Mouse (Mus musculus): ENCODE data around the gene Clic3. TPM values are rescaled to one million over a fixed set of nuclear protein-coding genes. Genes with fewer than 3 reads are reported as not detected.

Clic3 gene
- total and polyA plus RNA-seq, 3 experiments, result 0.30 to 0.71 TPM; not detected in 1

- in situ Hi-C loops (cut with MboI; ENCODE audit: low pct_ligation_motif_present, low pct_unique_long_range_greater_than_20kb, low sequenced_read_pairs) (no loop called here), dilution Hi-C loops (cut with MboI; ENCODE audit: extremely low pct_ligation_motif_present, extremely low pct_unique_long_range_greater_than_20kb, low sequenced_read_pairs) (no loop called here)
- Histone ChIP-seq H3K27ac (ENCODE audit: insufficient read depth, low read depth) (no peak overlapping the region), H3K36me3 (replicated peaks in 1 of 2; ENCODE audit: control insufficient read depth in 1 of 2, insufficient read depth in 1 of 2, low read length in 1 of 2) (peaks cover 90 to 98% of the 10 kb centered on the region in 2 experiments), H3K79me2 (replicated peaks; ENCODE audit: control insufficient read depth, extremely low read depth, insufficient read depth, poor library complexity, severe bottlenecking) (no peaks in the 10 kb centered on the region), H3K4me2 (ENCODE audit: insufficient read depth, low read depth, poor library complexity, severe bottlenecking) (no peak overlapping the region), H3K9ac (ENCODE audit: insufficient read depth, low read depth) (no peak overlapping the region), H3K27me3 (replicated peaks) (no peaks in the 10 kb centered on the region), H3K9me3 (replicated peaks; ENCODE audit: low read length) (no peaks in the 10 kb centered on the region), H3K4me1 (ENCODE audit: control insufficient read depth in 1 of 2, insufficient read depth in 2 of 2) (no peaks in the 10 kb centered on the region), H3K4me3 (replicated peaks in 1 of 3; ENCODE audit: low read depth in 2 of 3, low read length in 2 of 3, poor library complexity in 1 of 3) (no peak overlapping the region)
- TF ChIP-seq UBTF (IDR thresholded peaks at IDR 0.05; ENCODE audit: low read depth, low read length), result no peak
- no peak for TF ChIP-seq TCF12 (IDR thresholded peaks at IDR 0.05; ENCODE audit: low read depth, low read length)
- TF ChIP-seq JUND (conservative IDR thresholded peaks at IDR 0.05; ENCODE audit: low read depth, low read length), result no peak
- TF ChIP-seq E2F4 (IDR thresholded peaks at IDR 0.05; ENCODE audit: insufficient replicate concordance, low read depth, low read length), result no peak
- no peak for TF ChIP-seq MEF2A (IDR thresholded peaks at IDR 0.05; ENCODE audit: borderline replicate concordance, low read depth, low read length)
- TF ChIP-seq ZC3H11A (IDR thresholded peaks at IDR 0.05; ENCODE audit: low read depth, low read length), result no peak
- TF ChIP-seq NRF1 (IDR thresholded peaks at IDR 0.05; ENCODE audit: low read depth, low read length), result no peak
- TF ChIP-seq MAFK (IDR thresholded peaks at IDR 0.05; ENCODE audit: insufficient replicate concordance, low read length), result no peak
- no peak for TF ChIP-seq JUN (IDR thresholded peaks at IDR 0.05; ENCODE audit: insufficient read depth, low read depth, low read length)
- DNase-seq (ENCODE audit: extremely low read depth), result no peak
Observed at GRCm38 (mm10) chr2:25441067-25441466, 15.6 kb upstream of the Clic3 start.

- Histone ChIP-seq H3K4me2 (ENCODE audit: insufficient read depth, low read depth, poor library complexity, severe bottlenecking) (no peak overlapping the region), H3K4me1 (ENCODE audit: control insufficient read depth in 1 of 2, insufficient read depth in 2 of 2) (no peaks in the 10 kb centered on the region), H3K36me3 (replicated peaks in 1 of 2; ENCODE audit: control insufficient read depth in 1 of 2, insufficient read depth in 1 of 2, low read length in 1 of 2) (peaks cover 90 to 98% of the 10 kb centered on the region in 2 experiments), H3K9ac (ENCODE audit: insufficient read depth, low read depth) (no peak overlapping the region), H3K4me3 (replicated peaks in 1 of 3; ENCODE audit: low read depth in 2 of 3, low read length in 2 of 3, poor library complexity in 1 of 3) (no peak overlapping the region), H3K27ac (ENCODE audit: insufficient read depth, low read depth) (no peak overlapping the region), H3K79me2 (replicated peaks; ENCODE audit: control insufficient read depth, extremely low read depth, insufficient read depth, poor library complexity, severe bottlenecking) (no peaks in the 10 kb centered on the region), H3K9me3 (replicated peaks; ENCODE audit: low read length) (no peaks in the 10 kb centered on the region), H3K27me3 (replicated peaks) (no peaks in the 10 kb centered on the region)
- dilution Hi-C loops (cut with MboI; ENCODE audit: extremely low pct_ligation_motif_present, extremely low pct_unique_long_range_greater_than_20kb, low sequenced_read_pairs) (no loop called here), in situ Hi-C loops (cut with MboI; ENCODE audit: low pct_ligation_motif_present, low pct_unique_long_range_greater_than_20kb, low sequenced_read_pairs) (no loop called here)
- no peak for TF ChIP-seq USF2 (conservative IDR thresholded peaks at IDR 0.05; ENCODE audit: low read depth, low read length)
- TF ChIP-seq TCF12 (IDR thresholded peaks at IDR 0.05; ENCODE audit: low read depth, low read length), result no peak
- TF ChIP-seq CTCF (conservative IDR thresholded peaks at IDR 0.05 in 1 of 2, IDR thresholded peaks at IDR 0.05 in 1 of 2; ENCODE audit: low read depth in 2 of 2, low read length in 2 of 2), result no peak
- no peak for TF ChIP-seq MAZ (IDR thresholded peaks at IDR 0.05; ENCODE audit: low read depth, low read length)
- no peak for TF ChIP-seq SIN3A (IDR thresholded peaks at IDR 0.05; ENCODE audit: low read length)
- TF ChIP-seq SMC3 (IDR thresholded peaks at IDR 0.05; ENCODE audit: low read depth, low read length), result no peak
- no peak for TF ChIP-seq MAFK (IDR thresholded peaks at IDR 0.05; ENCODE audit: insufficient replicate concordance, low read length)
- no peak for TF ChIP-seq RAD21 (IDR thresholded peaks at IDR 0.05; ENCODE audit: low read depth, low read length)
- no peak for TF ChIP-seq ZKSCAN1 (IDR thresholded peaks at IDR 0.05; ENCODE audit: borderline replicate concordance, low read depth, low read length)
- no peak for TF ChIP-seq POLR2AphosphoS2 (IDR thresholded peaks at IDR 0.05; ENCODE audit: low read depth, low read length)
- no peak for TF ChIP-seq MAX (IDR thresholded peaks at IDR 0.05; ENCODE audit: low read length)
- TF ChIP-seq JUN (IDR thresholded peaks at IDR 0.05; ENCODE audit: insufficient read depth, low read depth, low read length), result no peak
- no peak for TF ChIP-seq NELFE (IDR thresholded peaks at IDR 0.05; ENCODE audit: low read depth, low read length)
- DNase-seq (ENCODE audit: extremely low read depth), result no peak
Observed at GRCm38 (mm10) chr2:25442682-25443081, 14.0 kb upstream of the Clic3 start.

Data from CH12.LX (cell line).